Mouse (Mus musculus): ENCODE measurements around the gene Tmem147. TPM values are rescaled to one million over a fixed set of nuclear protein-coding genes. Genes with fewer than 3 reads are reported as not detected.

Gene Tmem147
- polyA plus RNA-seq, 1 experiment = 103 TPM

DNA sequence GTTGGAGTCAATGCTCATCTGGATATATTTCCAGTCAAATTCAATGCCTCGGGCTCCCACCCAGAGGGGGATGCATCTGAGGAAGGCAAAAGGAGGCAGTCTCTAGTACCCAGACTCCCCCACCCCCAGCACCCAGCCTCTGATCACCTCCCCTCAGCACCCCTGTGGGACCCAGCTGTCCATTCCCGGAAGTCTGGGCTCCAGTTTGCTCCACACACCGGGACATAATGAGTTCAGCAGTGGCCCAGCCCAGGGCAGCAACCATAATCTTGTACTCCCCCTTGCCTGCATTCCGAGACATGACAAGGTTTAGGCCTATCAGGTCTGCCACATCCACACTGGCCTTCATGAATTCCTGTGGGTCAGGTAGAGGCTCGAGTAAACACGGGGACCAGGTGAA lies 1.1 kb downstream of the Tmem147 start:
- WGBS = 81% methylated on average over 6 of the region's 6 CpGs
- H3K4me1 ChIP-seq (ENCODE audit: control insufficient read depth, insufficient read depth, insufficient read length) = peaks cover 3% of the 10 kb centered on the region; the same call in 1 of the 2 replicates
- no peak overlapping the region for H3K27ac ChIP-seq (ENCODE audit: insufficient read depth, low read length)
- no peak for TF ChIP-seq POLR2A (IDR thresholded peaks at IDR 0.05; ENCODE audit: low read depth, low read length)
- no peak for TF ChIP-seq CTCF (IDR thresholded peaks at IDR 0.05; ENCODE audit: extremely low read depth, insufficient read depth, insufficient read length, insufficient replicate concordance)
- no peak overlapping the region for H3K4me3 ChIP-seq (ENCODE audit: extremely low read depth, insufficient read depth, insufficient read length)
- no peaks in the 10 kb centered on the region for H3K36me3 ChIP-seq (ENCODE audit: control insufficient read depth, insufficient read depth, low read length)
- no peaks in the 10 kb centered on the region for H3K27me3 ChIP-seq (ENCODE audit: control insufficient read depth, insufficient read depth, low read length)
- DNase-seq (ENCODE audit: low read depth in 1 of 2, low spot score in 2 of 2) = no peak

DNA sequence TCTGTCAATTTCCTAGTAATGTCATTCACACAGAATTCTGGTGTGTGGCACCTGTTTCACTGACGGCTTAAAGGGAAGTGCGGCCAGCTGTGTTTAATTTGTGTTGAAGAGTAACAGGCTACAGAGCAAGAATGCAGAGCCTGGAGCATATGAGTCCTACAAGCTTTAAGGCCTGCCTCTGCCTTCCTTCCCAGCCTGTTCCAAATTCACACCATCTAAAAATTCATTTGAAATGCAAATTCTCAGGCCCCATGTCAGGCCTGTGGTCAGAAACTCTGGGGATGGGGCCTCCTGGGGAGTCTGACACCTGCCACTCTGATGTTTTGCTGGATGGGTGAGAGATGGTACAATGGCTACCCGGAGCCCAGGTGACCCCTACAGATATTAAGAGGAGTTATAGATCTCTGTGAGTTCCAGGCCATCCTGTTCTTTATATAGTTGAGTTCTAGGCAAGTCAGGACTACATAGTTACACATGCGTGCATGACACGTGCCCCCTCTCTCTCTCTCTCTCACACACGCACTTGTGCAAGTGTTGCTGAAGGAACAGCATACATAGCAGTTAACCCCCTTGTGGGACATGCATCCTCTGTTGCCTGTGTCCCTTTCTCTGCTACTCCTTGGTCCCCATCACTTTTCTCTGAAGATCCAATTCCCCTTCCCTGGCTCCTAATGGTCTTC lies 5.9 kb downstream of the Tmem147 start:
- 49% methylated on average over 6 of the region's 6 CpGs for WGBS
- Histone ChIP-seq H3K4me3 (ENCODE audit: extremely low read depth, insufficient read depth, insufficient read length) (no peak overlapping the region), H3K27ac (ENCODE audit: insufficient read depth, low read length) (no peak overlapping the region), H3K36me3 (ENCODE audit: control insufficient read depth, insufficient read depth, low read length) (no peaks in the 10 kb centered on the region), H3K27me3 (ENCODE audit: control insufficient read depth, insufficient read depth, low read length) (no peaks in the 10 kb centered on the region), H3K4me1 (ENCODE audit: control insufficient read depth, insufficient read depth, insufficient read length) (peaks cover 5% of the 10 kb centered on the region; the same call in 1 of the 2 replicates)
- no peak for TF ChIP-seq CTCF (IDR thresholded peaks at IDR 0.05; ENCODE audit: extremely low read depth, insufficient read depth, insufficient read length, insufficient replicate concordance)
- no peak for TF ChIP-seq POLR2A (IDR thresholded peaks at IDR 0.05; ENCODE audit: low read depth, low read length)
- no peak for DNase-seq (ENCODE audit: low read depth in 1 of 2, low spot score in 2 of 2)

DNA sequence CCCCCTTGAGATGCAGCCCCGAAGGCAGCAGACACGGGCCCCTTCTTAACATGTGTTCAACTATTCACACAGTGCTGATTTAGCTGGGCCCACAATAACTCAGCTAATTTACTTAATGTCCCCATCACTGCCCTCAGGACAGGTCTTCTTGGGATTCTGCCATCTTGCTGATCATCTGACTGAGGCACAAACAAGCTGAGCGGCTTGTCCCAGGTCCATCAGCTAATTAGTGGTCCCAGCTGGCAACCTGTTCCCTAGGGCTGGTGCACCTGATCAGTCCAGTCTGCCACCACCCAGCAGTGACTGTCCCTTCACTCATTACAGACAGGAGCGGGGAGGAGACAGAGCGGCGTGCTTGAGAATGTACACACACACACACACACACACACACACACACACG lies 8.1 kb downstream of the Tmem147 start:
- no peak for TF ChIP-seq POLR2A (IDR thresholded peaks at IDR 0.05; ENCODE audit: low read depth, low read length)
- TF ChIP-seq CTCF (IDR thresholded peaks at IDR 0.05; ENCODE audit: extremely low read depth, insufficient read depth, insufficient read length, insufficient replicate concordance) = no peak
- Histone ChIP-seq H3K36me3 (ENCODE audit: control insufficient read depth, insufficient read depth, low read length) (no peaks in the 10 kb centered on the region), H3K4me1 (ENCODE audit: control insufficient read depth, insufficient read depth, insufficient read length) (peaks cover 12% of the 10 kb centered on the region), H3K27ac (ENCODE audit: insufficient read depth, low read length) (no peak overlapping the region), H3K4me3 (ENCODE audit: extremely low read depth, insufficient read depth, insufficient read length) (no peak overlapping the region), H3K27me3 (ENCODE audit: control insufficient read depth, insufficient read depth, low read length) (peaks cover 2% of the 10 kb centered on the region; the same call in 1 of the 2 replicates)
- DNase-seq (ENCODE audit: low read depth in 1 of 2, low spot score in 2 of 2) = no peak
- 93% methylated on average over 7 of the region's 7 CpGs for WGBS

DNA sequence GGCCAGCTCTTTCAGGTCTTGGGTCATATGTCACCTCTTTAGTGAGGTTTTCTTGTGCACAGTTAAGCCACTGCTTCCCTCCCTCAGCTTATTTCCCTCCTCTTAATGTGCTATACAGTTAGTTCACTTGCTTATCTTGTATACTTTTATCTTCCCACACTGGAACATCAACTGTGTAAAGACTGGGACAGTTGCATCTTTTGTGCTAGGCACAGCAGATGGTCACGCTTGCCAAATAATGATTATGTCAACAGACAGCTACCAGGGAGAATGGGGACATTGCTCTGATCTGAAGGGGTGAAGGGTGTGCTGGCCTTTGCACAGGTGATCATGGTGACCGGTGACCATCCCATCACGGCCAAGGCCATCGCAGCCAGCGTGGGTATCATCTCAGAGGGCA lies 9.7 kb downstream of the Tmem147 start:
- DNase-seq (ENCODE audit: low read depth in 1 of 2, low spot score in 2 of 2) = no peak
- TF ChIP-seq POLR2A (IDR thresholded peaks at IDR 0.05; ENCODE audit: low read depth, low read length) (no peak), CTCF (IDR thresholded peaks at IDR 0.05; ENCODE audit: extremely low read depth, insufficient read depth, insufficient read length, insufficient replicate concordance) (no peak)
- H3K36me3 ChIP-seq (ENCODE audit: control insufficient read depth, insufficient read depth, low read length) = no peaks in the 10 kb centered on the region
- H3K4me1 ChIP-seq (ENCODE audit: control insufficient read depth, insufficient read depth, insufficient read length) = peaks cover 12% of the 10 kb centered on the region
- no peak overlapping the region for H3K27ac ChIP-seq (ENCODE audit: insufficient read depth, low read length)
- peaks cover 2% of the 10 kb centered on the region; the same call in 1 of the 2 replicates for H3K27me3 ChIP-seq (ENCODE audit: control insufficient read depth, insufficient read depth, low read length)
- H3K4me3 ChIP-seq (ENCODE audit: extremely low read depth, insufficient read depth, insufficient read length) = no peak overlapping the region
- 86% methylated on average over 5 of the region's 5 CpGs for WGBS

DNA sequence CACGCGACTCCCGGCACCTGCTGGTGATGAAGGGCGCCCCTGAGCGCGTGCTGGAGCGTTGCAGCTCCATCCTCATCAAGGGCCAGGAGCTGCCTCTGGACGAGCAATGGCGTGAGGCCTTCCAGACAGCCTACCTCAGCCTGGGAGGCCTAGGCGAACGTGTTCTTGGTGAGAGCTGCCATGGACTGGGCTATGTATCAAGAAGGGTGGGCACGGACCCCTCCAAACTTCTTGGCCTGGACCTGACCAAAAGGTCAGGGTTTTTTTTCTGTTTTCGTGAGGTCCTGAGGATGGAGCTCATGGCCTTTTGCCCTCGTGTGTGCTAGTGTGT lies 11.7 kb downstream of the Tmem147 start:
- WGBS = 29% methylated on average over 14 of the region's 14 CpGs
- Histone ChIP-seq H3K4me1 (ENCODE audit: control insufficient read depth, insufficient read depth, insufficient read length) (peaks cover 12% of the 10 kb centered on the region), H3K27ac (ENCODE audit: insufficient read depth, low read length) (no peak overlapping the region), H3K27me3 (ENCODE audit: control insufficient read depth, insufficient read depth, low read length) (peaks cover 2% of the 10 kb centered on the region; the same call in 1 of the 2 replicates), H3K36me3 (ENCODE audit: control insufficient read depth, insufficient read depth, low read length) (no peaks in the 10 kb centered on the region), H3K4me3 (ENCODE audit: extremely low read depth, insufficient read depth, insufficient read length) (peak overlapping the region; percentile 46; the same call in 1 of the 2 replicates)
- DNase-seq (ENCODE audit: low read depth in 1 of 2, low spot score in 2 of 2) = no peak
- no peak for TF ChIP-seq POLR2A (IDR thresholded peaks at IDR 0.05; ENCODE audit: low read depth, low read length)
- TF ChIP-seq CTCF (IDR thresholded peaks at IDR 0.05; ENCODE audit: extremely low read depth, insufficient read depth, insufficient read length, insufficient replicate concordance) = no peak

DNA sequence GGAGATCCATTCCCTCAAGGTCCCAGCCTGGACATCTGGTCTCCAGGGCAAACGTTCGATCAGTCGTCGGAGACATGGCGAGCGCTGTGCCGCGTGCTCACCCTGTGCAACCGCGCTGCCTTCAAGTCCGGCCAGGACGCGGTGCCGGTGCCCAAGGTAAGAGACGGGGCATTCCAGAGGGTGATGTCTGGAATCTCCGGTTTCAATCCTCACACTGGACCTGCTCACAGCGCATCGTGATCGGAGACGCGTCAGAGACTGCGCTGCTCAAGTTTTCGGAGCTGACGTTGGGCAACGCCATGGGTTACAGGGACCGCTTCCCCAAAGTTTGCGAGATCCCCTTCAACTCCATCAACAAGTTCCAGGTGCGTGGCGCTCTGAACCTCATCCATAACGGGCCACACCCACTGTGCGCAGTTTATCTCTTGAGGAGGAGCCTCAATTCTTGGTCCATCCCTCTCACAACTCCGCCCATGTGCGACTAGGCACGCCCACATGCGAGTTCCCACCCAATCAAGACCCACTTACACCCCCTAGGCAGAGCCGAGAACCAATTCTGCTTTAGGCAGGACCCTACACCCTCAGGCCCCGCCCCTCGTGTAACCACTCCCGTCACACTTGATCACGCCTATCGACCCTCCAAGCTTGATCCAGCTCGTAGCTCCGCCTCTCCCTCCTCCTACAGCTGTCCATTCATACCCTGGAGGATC lies 12.2 kb downstream of the Tmem147 start:
- WGBS = 5% methylated on average over 43 of the region's 43 CpGs
- peak; percentile 46 to 73 for DNase-seq (ENCODE audit: low read depth in 1 of 2, low spot score in 2 of 2)
- TF ChIP-seq POLR2A (IDR thresholded peaks at IDR 0.05; ENCODE audit: low read depth, low read length) (no peak), CTCF (IDR thresholded peaks at IDR 0.05; ENCODE audit: extremely low read depth, insufficient read depth, insufficient read length, insufficient replicate concordance) (no peak)
- H3K27ac ChIP-seq (ENCODE audit: insufficient read depth, low read length) = no peak overlapping the region
- peaks cover 2% of the 10 kb centered on the region; the same call in 1 of the 2 replicates for H3K27me3 ChIP-seq (ENCODE audit: control insufficient read depth, insufficient read depth, low read length)
- H3K4me1 ChIP-seq (ENCODE audit: control insufficient read depth, insufficient read depth, insufficient read length) = peaks cover 9% of the 10 kb centered on the region
- H3K36me3 ChIP-seq (ENCODE audit: control insufficient read depth, insufficient read depth, low read length) = no peaks in the 10 kb centered on the region
- H3K4me3 ChIP-seq (ENCODE audit: extremely low read depth, insufficient read depth, insufficient read length) = peak overlapping the region; percentile 46; the same call in 1 of the 2 replicates

DNA sequence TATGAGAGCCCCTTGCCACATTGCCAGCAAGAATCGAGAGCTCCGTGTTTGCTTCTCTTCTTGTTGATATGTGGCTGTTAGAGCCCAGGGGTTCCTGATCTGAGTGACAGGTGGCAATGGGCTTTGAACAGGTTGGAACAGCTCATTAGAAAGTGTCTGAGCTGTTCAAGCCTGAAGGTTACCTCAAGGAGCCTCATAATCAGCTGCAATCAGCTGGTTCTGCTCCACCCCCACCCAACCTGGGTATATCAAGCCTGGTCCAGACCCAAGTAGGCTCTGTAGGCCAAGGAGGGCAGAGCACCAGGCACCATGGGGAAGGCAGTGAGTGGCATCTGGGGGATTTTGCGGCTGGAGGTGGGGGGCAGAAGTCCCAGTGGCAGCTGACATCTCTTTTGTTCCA lies 17.4 kb downstream of the Tmem147 start, which contains the start of gene Atp4a:
TSS of gene Atp4a (plus strand) at position 268 of the 400 bp plus-strand sequence.
- Histone ChIP-seq H3K27ac (ENCODE audit: insufficient read depth, low read length) (no peak within 1 kb of the TSS), H3K36me3 (ENCODE audit: control insufficient read depth, insufficient read depth, low read length) (no peaks in the 10 kb centered on the region), H3K4me1 (ENCODE audit: control insufficient read depth, insufficient read depth, insufficient read length) (peaks cover 3% of the 10 kb centered on the region; the same call in 1 of the 2 replicates), H3K4me3 (ENCODE audit: extremely low read depth, insufficient read depth, insufficient read length) (no peak within 1 kb of the TSS), H3K27me3 (ENCODE audit: control insufficient read depth, insufficient read depth, low read length) (peaks cover 2% of the 10 kb centered on the region; the same call in 1 of the 2 replicates)
- TF ChIP-seq CTCF (IDR thresholded peaks at IDR 0.05; ENCODE audit: extremely low read depth, insufficient read depth, insufficient read length, insufficient replicate concordance) (no peak), POLR2A (IDR thresholded peaks at IDR 0.05; ENCODE audit: low read depth, low read length) (no peak)
- WGBS = 82% methylated on average over 3 of the region's 3 CpGs
- no peak for DNase-seq (ENCODE audit: low read depth in 1 of 2, low spot score in 2 of 2)
